Mouse (Mus musculus) small intestine, adult 2 months (tissue): ENCODE measurements around the gene Rabep1. TPM values are rescaled to one million over a fixed set of nuclear protein-coding genes. Genes with fewer than 3 reads are reported as not detected.

Experiments
- H3K27ac ChIP-seq: fragments of 200-500 bp; 2 replicates; pipeline ENCODE4 v1.5.1; 2012; ENCODE audit warnings: low read depth, low read length, control low read depth, inconsistent platforms; ENCODE audit not compliant: insufficient read depth
- H3K27me3 ChIP-seq: fragments of 200-500 bp; 2 replicates; pipeline ENCODE4 v1.6.1; 2012; ENCODE audit warnings: mild to moderate bottlenecking, moderate library complexity, low read length, inconsistent platforms; ENCODE audit not compliant: control insufficient read depth, insufficient read depth
- H3K36me3 ChIP-seq: fragments of 200-500 bp; 2 replicates; pipeline ENCODE4 v1.6.1; 2012; ENCODE audit warnings: mild to moderate bottlenecking, low read length, control low read depth, inconsistent platforms; ENCODE audit not compliant: control insufficient read depth, insufficient read depth
- H3K4me1 ChIP-seq: fragments of 200-500 bp; 2 replicates; pipeline ENCODE4 v1.6.1; 2012; ENCODE audit warnings: low read length, inconsistent platforms, mixed read lengths; ENCODE audit not compliant: control insufficient read depth, insufficient read depth, insufficient read length
- H3K4me3 ChIP-seq: fragments of 200-500 bp; 2 replicates; pipeline ENCODE4 v1.5.1; 2012; ENCODE audit warnings: low read depth, mild to moderate bottlenecking, control low read depth, inconsistent platforms, low read length, moderate library complexity
- CTCF ChIP-seq: fragments of 200-500 bp; IDR thresholded peaks from 2 replicates; pipeline ENCODE4 v1.5.1; 2012; ENCODE audit warnings: low read depth, mild to moderate bottlenecking, control low read depth, inconsistent platforms, low read length, moderate library complexity, mixed read lengths; ENCODE audit not compliant: insufficient replicate concordance, insufficient read length; ENCODE audit errors: extremely low read depth
- POLR2A ChIP-seq: fragments of 200-500 bp; IDR thresholded peaks from 2 replicates; pipeline ENCODE4 v1.6.1; 2012; ENCODE audit warnings: low read depth, mild to moderate bottlenecking, control low read depth, inconsistent platforms, low read length, moderate library complexity
- WGBS: fragments of 180-500 bp; shearing (Covaris S2); methylation state at CpG from one replicate; pipeline ENCODE4 v1.1.7; 2018; 5-methylcytosine and 5-hydroxymethylcytosine counted together
- polyA plus RNA-seq: library from polyadenylated mRNA; depleted of rRNA; stranded (reverse); fragments of >200 nt; gene quantifications from 2 replicates; pipeline ENCODE4 v1.2.3, GENCODE M21; 2012

Gene Rabep1
- polyA plus RNA-seq, 1 experiment = 1.7 TPM

DNA sequence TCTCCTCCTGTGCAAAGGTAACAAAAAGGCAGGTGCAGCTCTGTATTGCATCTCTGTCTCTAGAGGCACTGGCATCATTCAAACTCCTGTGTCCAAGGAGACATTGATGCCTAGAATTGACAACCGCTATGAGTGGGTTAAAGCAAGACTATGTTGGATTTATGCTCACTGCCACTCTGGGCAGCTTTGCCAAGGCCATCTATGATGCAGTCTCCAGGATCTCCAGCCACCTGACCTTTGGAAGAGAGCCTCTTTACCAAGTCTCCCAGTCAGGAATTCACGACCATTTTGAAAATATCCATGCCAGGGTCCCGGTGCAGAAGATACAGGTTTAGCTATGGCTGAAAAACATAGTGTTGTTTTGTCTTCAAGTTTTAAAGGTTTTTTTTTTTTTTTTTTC is 24.7 kb downstream of the Rabep1 start:
- Histone ChIP-seq H3K36me3 (no peaks in the 10 kb centered on the region), H3K27me3 (no peaks in the 10 kb centered on the region), H3K4me3 (no peak overlapping the region), H3K27ac (no peak overlapping the region), H3K4me1 (peaks cover 4% of the 10 kb centered on the region; the same call in 1 of the 2 replicates)
- WGBS = 83% methylated on average over 3 of the region's 3 CpGs
- TF ChIP-seq POLR2A (no peak), CTCF (no peak)

DNA sequence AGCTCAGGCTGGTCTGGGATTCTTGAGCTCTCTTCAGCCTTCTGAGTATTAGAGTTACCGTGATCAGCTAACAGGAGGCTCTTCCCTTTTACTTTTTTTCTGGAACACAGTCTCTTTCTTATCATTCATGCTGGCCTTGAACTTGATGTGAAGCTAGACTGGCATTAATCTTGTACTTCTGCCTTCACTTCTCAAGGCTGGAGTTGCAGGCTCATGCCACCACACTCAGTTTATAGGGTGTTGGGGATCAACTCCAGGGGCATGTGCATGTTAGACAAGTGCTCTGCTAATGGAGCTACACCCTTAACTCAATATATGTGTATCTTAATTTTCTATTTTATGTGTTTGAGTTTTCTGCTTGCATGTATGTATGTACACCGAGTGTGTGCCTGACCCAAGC is 25.2 kb downstream of the Rabep1 start:
- 71% methylated on average over 2 of the region's 2 CpGs for WGBS
- H3K27ac ChIP-seq = no peak overlapping the region
- TF ChIP-seq POLR2A = no peak
- TF ChIP-seq CTCF = no peak
- no peaks in the 10 kb centered on the region for H3K27me3 ChIP-seq
- H3K4me1 ChIP-seq = peaks cover 4% of the 10 kb centered on the region; the same call in 1 of the 2 replicates
- no peak overlapping the region for H3K4me3 ChIP-seq
- H3K36me3 ChIP-seq = no peaks in the 10 kb centered on the region

DNA sequence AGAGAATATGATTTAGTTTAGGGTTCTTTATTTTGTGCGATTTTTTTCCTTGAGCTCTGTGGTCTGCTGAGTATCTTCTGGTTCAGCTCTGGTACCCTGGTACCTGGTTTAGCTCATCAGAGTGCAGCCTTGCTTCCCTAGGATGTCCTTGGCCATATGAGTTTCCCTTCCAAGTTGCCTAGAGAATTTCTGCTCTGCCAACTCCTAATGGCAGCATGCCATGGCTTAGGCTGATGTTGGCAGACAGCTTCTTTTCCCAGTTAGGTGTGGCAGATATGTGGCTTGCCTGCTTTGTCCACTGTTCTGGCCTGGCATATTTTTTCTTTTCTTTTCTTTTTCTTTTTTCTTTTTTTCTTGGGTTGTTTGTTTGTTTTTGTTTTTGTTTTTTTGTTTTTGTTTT is 25.8 kb downstream of the Rabep1 start:
- Histone ChIP-seq H3K36me3 (no peaks in the 10 kb centered on the region), H3K4me3 (no peak overlapping the region), H3K27me3 (no peaks in the 10 kb centered on the region), H3K27ac (no peak overlapping the region), H3K4me1 (peaks cover 4% of the 10 kb centered on the region; the same call in 1 of the 2 replicates)
- TF ChIP-seq CTCF = no peak
- no peak for TF ChIP-seq POLR2A
- WGBS = 59% methylated on average over 1 of the region's 1 CpGs

DNA sequence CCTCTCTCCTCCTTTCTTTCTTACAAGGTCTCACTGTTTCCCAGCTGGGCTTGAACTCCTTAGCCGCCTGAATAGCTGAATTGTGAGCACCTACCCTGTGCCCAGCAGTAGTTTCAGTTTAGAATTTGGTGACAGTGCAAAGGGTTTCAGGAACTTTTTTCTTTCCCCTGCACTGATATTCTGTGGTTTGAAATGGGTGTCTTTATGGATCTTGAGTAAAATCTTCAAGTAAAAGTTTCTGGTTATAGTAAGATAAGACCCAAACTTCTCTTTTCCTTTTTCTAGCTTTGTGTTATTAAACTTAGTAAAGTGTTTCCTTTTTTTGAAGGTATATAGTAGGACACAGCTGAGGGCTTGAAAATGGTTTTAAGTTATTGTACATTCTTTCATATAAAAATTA is 26.5 kb downstream of the Rabep1 start:
- no peak for TF ChIP-seq POLR2A
- no peak for TF ChIP-seq CTCF
- Histone ChIP-seq H3K4me3 (no peak overlapping the region), H3K36me3 (no peaks in the 10 kb centered on the region), H3K27me3 (no peaks in the 10 kb centered on the region), H3K27ac (no peak overlapping the region), H3K4me1 (peaks cover 4% of the 10 kb centered on the region; the same call in 1 of the 2 replicates)
- WGBS = 78% methylated on average over 1 of the region's 1 CpGs

DNA sequence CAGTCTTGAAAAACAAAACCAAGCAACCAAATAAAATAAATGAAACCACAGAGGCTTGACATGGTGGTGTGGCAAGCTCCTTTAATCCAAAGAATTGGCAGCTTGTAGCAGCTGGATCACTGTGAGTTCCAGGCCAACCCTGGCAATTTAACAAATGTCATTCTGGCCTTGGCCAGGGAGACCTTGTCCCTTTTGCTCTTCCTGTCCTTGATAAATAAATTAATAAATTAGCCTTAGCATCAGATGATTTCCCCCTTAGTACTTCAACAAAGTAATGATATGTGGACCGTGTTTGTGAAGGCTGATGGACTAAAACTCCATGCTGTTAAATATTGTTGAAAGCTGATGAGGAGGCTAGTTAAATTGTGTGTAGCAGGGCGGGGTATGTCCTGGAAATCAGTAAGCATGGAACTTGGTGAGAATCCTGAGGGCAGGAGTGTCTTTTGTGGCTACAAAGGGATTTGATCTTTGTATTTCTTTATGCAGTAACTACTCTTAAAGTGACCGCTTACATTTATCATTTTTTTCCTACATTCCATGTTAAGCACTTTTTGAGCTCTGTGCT is 27.3 kb downstream of the Rabep1 start:
- Histone ChIP-seq H3K4me1 (peaks cover 4% of the 10 kb centered on the region; the same call in 1 of the 2 replicates), H3K36me3 (no peaks in the 10 kb centered on the region), H3K4me3 (no peak overlapping the region), H3K27me3 (no peaks in the 10 kb centered on the region), H3K27ac (no peak overlapping the region)
- TF ChIP-seq POLR2A (no peak), CTCF (no peak)
- WGBS = 79% methylated on average over 3 of the region's 3 CpGs

DNA sequence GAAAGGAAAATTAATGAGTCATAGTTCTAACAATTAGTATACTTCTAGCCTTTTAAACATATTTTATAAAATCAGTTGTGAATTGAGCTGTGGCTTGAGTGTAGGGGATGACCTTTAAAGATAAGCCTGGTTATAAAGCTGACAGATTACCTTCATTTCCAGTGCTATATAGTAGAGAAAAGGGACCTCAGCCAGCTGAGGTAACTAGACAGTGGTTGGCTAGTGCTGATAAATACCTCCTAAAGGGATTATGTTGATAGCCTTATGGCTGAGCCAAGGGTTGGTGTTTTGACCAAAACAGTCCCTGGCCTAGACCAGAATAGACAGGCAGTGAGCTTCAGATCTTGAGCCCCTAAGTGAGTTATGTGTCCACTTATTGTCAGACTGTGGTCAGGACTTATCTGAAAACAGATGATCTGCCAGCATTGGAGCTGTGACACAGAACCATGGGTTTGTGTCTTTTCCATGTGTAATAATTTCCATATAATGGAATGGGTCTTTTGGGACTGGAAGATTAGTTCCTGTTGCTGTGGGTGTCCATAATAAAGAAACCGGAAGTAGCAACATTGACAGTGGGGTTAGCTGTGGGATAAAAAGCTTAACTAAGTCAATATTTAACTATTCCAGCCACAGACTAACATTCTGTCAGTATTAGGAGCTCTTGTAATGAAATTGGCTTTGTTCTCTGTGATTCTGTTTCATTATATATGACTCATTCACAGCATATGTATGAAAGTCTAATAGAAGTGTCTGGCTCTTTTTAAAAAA is 29.5 kb downstream of the Rabep1 start:
- WGBS = 15% methylated on average over 1 of the region's 1 CpGs
- TF ChIP-seq POLR2A (no peak), CTCF (no peak)
- Histone ChIP-seq H3K27ac (no peak overlapping the region), H3K4me3 (no peak overlapping the region), H3K4me1 (peaks cover 4% of the 10 kb centered on the region; the same call in 1 of the 2 replicates), H3K36me3 (0 out of 2 replicates have a peak, but pooled peaks cover 1% of the 10 kb centered on the region), H3K27me3 (no peaks in the 10 kb centered on the region)

DNA sequence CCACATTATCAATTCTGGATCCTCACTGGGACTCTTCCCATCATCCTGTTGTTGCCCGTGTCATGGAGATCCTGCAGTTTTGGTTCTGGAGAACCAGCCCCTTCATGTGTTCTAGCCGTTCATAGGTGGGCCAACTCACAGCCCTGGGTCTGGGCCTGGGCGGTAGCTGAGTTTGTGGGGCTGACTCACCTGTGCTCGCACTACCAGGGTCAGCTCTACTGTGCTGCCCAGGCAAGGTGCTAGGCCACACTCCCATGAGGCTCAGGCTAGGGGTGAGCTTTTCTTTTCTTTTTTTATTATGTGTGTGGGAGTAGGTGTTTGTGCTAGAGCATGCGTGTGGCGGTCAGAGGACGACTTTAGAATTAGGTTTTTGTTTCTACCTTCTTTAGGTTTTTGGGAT is 33.1 kb downstream of the Rabep1 start:
- TF ChIP-seq POLR2A (no peak), CTCF (no peak)
- no peaks in the 10 kb centered on the region for H3K27me3 ChIP-seq
- WGBS = 91% methylated on average over 7 of the region's 7 CpGs
- H3K4me3 ChIP-seq = no peak overlapping the region
- no peak overlapping the region for H3K27ac ChIP-seq
- H3K36me3 ChIP-seq = peaks cover 4% of the 10 kb centered on the region; the same call in 1 of the 2 replicates
- H3K4me1 ChIP-seq = peaks cover 2% of the 10 kb centered on the region; the same call in 1 of the 2 replicates
